Mouse (Mus musculus): ENCODE results near the gene Olfr70. TPM values are rescaled to one million over a fixed set of nuclear protein-coding genes. Genes with fewer than 3 reads are reported as not detected.

The Olfr70 gene
- polyA plus RNA-seq, 1 experiment from 2014 or later, result not detected

DNA sequence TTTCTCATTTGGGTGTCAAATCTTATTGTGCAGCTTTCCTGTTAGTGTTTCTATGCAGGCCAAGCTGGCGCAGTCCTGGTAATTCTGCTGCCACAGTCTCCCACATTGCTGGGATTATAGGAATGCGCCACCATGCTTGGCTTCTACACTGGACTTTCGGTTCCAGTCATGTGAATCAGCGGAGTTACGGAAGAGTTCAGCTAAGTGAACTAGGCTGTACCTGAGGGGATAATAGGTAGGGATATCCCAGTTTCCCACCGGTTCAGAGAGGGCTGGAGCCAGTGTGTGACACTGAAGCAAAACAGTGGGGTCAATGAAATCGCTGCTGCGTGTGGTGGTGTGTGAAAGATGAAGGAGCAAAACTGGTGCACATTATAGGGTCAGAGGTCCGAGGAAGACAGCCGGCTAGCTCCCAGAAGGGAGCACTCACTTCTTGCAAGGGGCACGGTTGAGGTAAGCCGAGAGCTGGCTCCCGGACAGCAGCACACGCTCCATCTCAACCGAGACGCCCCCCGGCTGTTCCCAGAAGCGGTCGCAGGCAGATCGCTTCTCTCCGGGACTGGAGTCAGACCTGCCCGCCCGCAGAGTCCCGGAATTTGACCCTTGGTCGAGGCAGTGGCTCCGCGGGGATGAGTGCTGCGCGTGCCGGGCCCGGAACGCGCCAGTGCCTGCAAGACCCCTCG, 44.8 kb downstream of the Olfr70 start:
- Histone ChIP-seq H3K9me3 (replicated peaks; ENCODE audit: low read length) (no peaks in the 10 kb centered on the region), H3K36me3 (ENCODE audit: insufficient read depth, low read length) (no peaks in the 10 kb centered on the region), H3K27ac (peak overlapping the region; percentile 97), H3K9ac (ENCODE audit: low read depth, low read length) (peak overlapping the region; percentile 93), H3K4me2 (ENCODE audit: low read length) (peak overlapping the region; percentile 67), H3K27me3 (ENCODE audit: insufficient read depth, low read length) (no peaks in the 10 kb centered on the region), H3K4me3 (replicated peaks; ENCODE audit: low read depth, low read length) (peak overlapping the region; percentile 92), H3K4me1 (replicated peaks; ENCODE audit: insufficient read depth, low read length) (no peaks in the 10 kb centered on the region)
- WGBS, result 4% methylated on average over 34 of the region's 34 CpGs
- TF ChIP-seq CTCF (IDR thresholded peaks at IDR 0.05; ENCODE audit: low read depth), result peak; percentile 13; the same call in 1 of the 2 replicates
- ATAC-seq (replicated peaks; ENCODE audit: low FRiP score, low read depth) (peak; percentile 59), DNase-seq (ENCODE audit: low spot score) (peak; percentile 21)

DNA sequence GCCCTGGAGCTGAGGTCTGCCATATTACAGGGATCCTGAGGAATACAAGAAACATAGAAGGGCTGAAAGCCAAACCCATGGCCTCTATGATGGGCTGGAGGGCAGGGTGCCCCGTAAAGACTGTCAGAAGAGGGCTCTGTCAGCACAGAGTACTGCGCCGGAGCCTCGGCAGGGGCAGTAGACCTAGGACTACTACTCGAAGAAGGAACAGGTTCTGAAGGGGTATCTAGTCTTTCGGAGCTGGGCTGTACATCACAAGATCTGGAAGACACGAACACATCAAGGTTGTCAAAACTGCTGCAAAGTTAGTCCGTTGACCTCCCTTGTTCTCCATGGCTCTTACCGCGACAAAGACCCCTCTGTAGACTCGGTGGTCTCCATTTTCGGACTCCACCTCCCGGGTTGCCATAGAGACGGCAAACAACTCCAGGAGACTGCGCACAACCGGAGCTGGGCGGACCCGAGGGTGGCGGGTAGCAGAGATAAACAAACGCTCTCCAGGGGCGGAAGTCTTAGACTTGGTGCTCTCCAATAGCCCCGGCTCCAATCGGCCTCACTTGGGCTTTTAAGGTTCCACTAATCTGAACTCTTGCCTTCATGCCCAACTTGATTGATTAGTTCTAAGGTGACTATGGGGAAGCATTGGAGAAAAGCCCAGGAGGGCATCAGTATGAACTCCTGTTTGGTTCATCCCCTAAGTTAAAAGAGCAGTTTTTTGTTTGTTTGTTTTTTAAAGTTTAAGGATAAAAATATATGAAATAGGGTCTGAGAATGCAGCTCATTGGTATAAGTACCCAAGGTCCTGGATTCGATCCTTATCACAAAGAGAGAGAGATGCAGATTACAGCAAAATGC, 47.2 kb downstream of the Olfr70 start, which contains the start of gene Spag8:
Gene Spag8 (minus strand): TSS at position 434 of the 855 bp plus-strand sequence.
- ATAC-seq (replicated peaks; ENCODE audit: low FRiP score, low read depth) (no peak), DNase-seq (ENCODE audit: low spot score) (peak; percentile 61)
- TF ChIP-seq CTCF (IDR thresholded peaks at IDR 0.05; ENCODE audit: low read depth), result no peak
- WGBS, result 19% methylated on average over 24 of the region's 24 CpGs
- H3K4me2 ChIP-seq (ENCODE audit: low read length), result peak within 1 kb of the TSS; percentile 29; the same call in 1 of the 2 replicates
- no peak within 1 kb of the TSS for H3K9ac ChIP-seq (ENCODE audit: low read depth, low read length)
- no peaks in the 10 kb centered on the region for H3K4me1 ChIP-seq (replicated peaks; ENCODE audit: insufficient read depth, low read length)
- H3K36me3 ChIP-seq (ENCODE audit: insufficient read depth, low read length), result no peaks in the 10 kb centered on the region; the same call in 1 of the 2 replicates
- no peaks in the 10 kb centered on the region for H3K27me3 ChIP-seq (ENCODE audit: insufficient read depth, low read length)
- no peaks in the 10 kb centered on the region for H3K9me3 ChIP-seq (replicated peaks; ENCODE audit: low read length)
- no peak within 1 kb of the TSS for H3K4me3 ChIP-seq (replicated peaks; ENCODE audit: low read depth, low read length)
- H3K27ac ChIP-seq, result no peak within 1 kb of the TSS

GRCm38 (mm10) chr4:43652726-43653125, 47.9 kb downstream of the Olfr70 start:
- no peaks in the 10 kb centered on the region for H3K9me3 ChIP-seq (replicated peaks; ENCODE audit: low read length)
- no peak overlapping the region for H3K27ac ChIP-seq
- 91% methylated on average over 4 of the region's 4 CpGs for WGBS
- no peaks in the 10 kb centered on the region for H3K27me3 ChIP-seq (ENCODE audit: insufficient read depth, low read length)
- DNase-seq (ENCODE audit: low spot score) (no peak), ATAC-seq (replicated peaks; ENCODE audit: low FRiP score, low read depth) (no peak)
- no peaks in the 10 kb centered on the region; the same call in 1 of the 2 replicates for H3K36me3 ChIP-seq (ENCODE audit: insufficient read depth, low read length)
- no peaks in the 10 kb centered on the region for H3K4me1 ChIP-seq (replicated peaks; ENCODE audit: insufficient read depth, low read length)
- no peak overlapping the region for H3K4me2 ChIP-seq (ENCODE audit: low read length)
- no peak overlapping the region for H3K4me3 ChIP-seq (replicated peaks; ENCODE audit: low read depth, low read length)
- no peak for TF ChIP-seq CTCF (IDR thresholded peaks at IDR 0.05; ENCODE audit: low read depth)
- no peak overlapping the region for H3K9ac ChIP-seq (ENCODE audit: low read depth, low read length)

- Histone ChIP-seq H3K4me1 (replicated peaks; ENCODE audit: insufficient read depth, low read length) (no peaks in the 10 kb centered on the region), H3K4me2 (ENCODE audit: low read length) (no peak overlapping the region), H3K4me3 (replicated peaks; ENCODE audit: low read depth, low read length) (no peak overlapping the region), H3K9me3 (replicated peaks; ENCODE audit: low read length) (no peaks in the 10 kb centered on the region), H3K27me3 (ENCODE audit: insufficient read depth, low read length) (no peaks in the 10 kb centered on the region), H3K27ac (no peak overlapping the region), H3K9ac (ENCODE audit: low read depth, low read length) (no peak overlapping the region), H3K36me3 (ENCODE audit: insufficient read depth, low read length) (peaks cover 4% of the 10 kb centered on the region; the same call in 1 of the 2 replicates)
- 96% methylated on average over 3 of the region's 3 CpGs for WGBS
- peak; percentile 44; the same call in 1 of the 2 replicates for TF ChIP-seq CTCF (IDR thresholded peaks at IDR 0.05; ENCODE audit: low read depth)
- no peak for ATAC-seq (replicated peaks; ENCODE audit: low FRiP score, low read depth)
- no peak for DNase-seq (ENCODE audit: low spot score)
These were observed 50.8 kb downstream of the Olfr70 start for GRCm38 (mm10) chr4:43649783-43650182.

Other genes with a start within 250 kb of the Olfr70 start
- gene Cd72, start 246.2 kb downstream of the Olfr70 start, polyA plus RNA-seq (2015; fragmentation: Nextera tagmentation; extraction: Ambion mirVana), result 2.9 and 5.0 TPM in 2 replicates
- not detected in 2 replicates for gene Sit1, start 217.1 kb downstream of the Olfr70 start, polyA plus RNA-seq (2015; fragmentation: Nextera tagmentation; extraction: Ambion mirVana)
- 104 and 107 TPM in 2 replicates for gene Ccdc107, start 207.9 kb downstream of the Olfr70 start, polyA plus RNA-seq (2015; fragmentation: Nextera tagmentation; extraction: Ambion mirVana)
- gene Arhgef39, start 201.1 kb downstream of the Olfr70 start, polyA plus RNA-seq (2015; fragmentation: Nextera tagmentation; extraction: Ambion mirVana), result 15.2 and 15.4 TPM in 2 replicates
- gene Car9, start 193.8 kb downstream of the Olfr70 start, polyA plus RNA-seq (2015; fragmentation: Nextera tagmentation; extraction: Ambion mirVana), result 0.48 and 1.3 TPM in 2 replicates
- 164 and 176 TPM in 2 replicates for gene Tpm2, start 177.0 kb downstream of the Olfr70 start, polyA plus RNA-seq (2015; fragmentation: Nextera tagmentation; extraction: Ambion mirVana)
- 74.1 and 76.5 TPM in 2 replicates for gene Creb3, start 138.5 kb downstream of the Olfr70 start, polyA plus RNA-seq (2015; fragmentation: Nextera tagmentation; extraction: Ambion mirVana)
- gene Tln1, start 138.1 kb downstream of the Olfr70 start, polyA plus RNA-seq (2015; fragmentation: Nextera tagmentation; extraction: Ambion mirVana), result 64.9 and 65.8 TPM in 2 replicates
- gene Rgp1, start 122.1 kb downstream of the Olfr70 start, polyA plus RNA-seq (2015; fragmentation: Nextera tagmentation; extraction: Ambion mirVana), result 15.9 and 17.8 TPM in 2 replicates
- 14.2 and 15.9 TPM in 2 replicates for gene Gba2, start 121.9 kb downstream of the Olfr70 start, polyA plus RNA-seq (2015; fragmentation: Nextera tagmentation; extraction: Ambion mirVana)
- 2.0 and 2.5 TPM in 2 replicates for gene Msmp, start 116.3 kb downstream of the Olfr70 start, polyA plus RNA-seq (2015; fragmentation: Nextera tagmentation; extraction: Ambion mirVana)
- 7.2 and 8.6 TPM in 2 replicates for gene Npr2, start 68.9 kb downstream of the Olfr70 start, polyA plus RNA-seq (2015; fragmentation: Nextera tagmentation; extraction: Ambion mirVana)
- gene Spag8, start 47.2 kb downstream of the Olfr70 start, polyA plus RNA-seq (2015; fragmentation: Nextera tagmentation; extraction: Ambion mirVana), result 0.79 and 0.96 TPM in 2 replicates
- 236 and 263 TPM in 2 replicates for gene Hint2, start 44.3 kb downstream of the Olfr70 start, polyA plus RNA-seq (2015; fragmentation: Nextera tagmentation; extraction: Ambion mirVana)
- 2.0 and 2.2 TPM in 2 replicates for gene Tmem8b, start 31.8 kb downstream of the Olfr70 start, polyA plus RNA-seq (2015; fragmentation: Nextera tagmentation; extraction: Ambion mirVana)
- 2.9 and 3.8 TPM in 2 replicates for gene Fam221b, start 31.7 kb downstream of the Olfr70 start, polyA plus RNA-seq (2015; fragmentation: Nextera tagmentation; extraction: Ambion mirVana)
- not detected in 2 replicates for gene Olfr71, start 9.4 kb upstream of the Olfr70 start, polyA plus RNA-seq (2015; fragmentation: Nextera tagmentation; extraction: Ambion mirVana)
- gene Hrct1, start 26.4 kb upstream of the Olfr70 start, polyA plus RNA-seq (2015; fragmentation: Nextera tagmentation; extraction: Ambion mirVana), result 2.7 and 3.2 TPM in 2 replicates
- gene Spaar, start 29.2 kb upstream of the Olfr70 start, polyA plus RNA-seq (2015; fragmentation: Nextera tagmentation; extraction: Ambion mirVana), result 0.40 and 0.43 TPM in 2 replicates
- not detected in 2 replicates for gene Olfr159, start 70.2 kb upstream of the Olfr70 start, polyA plus RNA-seq (2015; fragmentation: Nextera tagmentation; extraction: Ambion mirVana)
- not detected in 2 replicates for gene Olfr156, start 123.1 kb upstream of the Olfr70 start, polyA plus RNA-seq (2015; fragmentation: Nextera tagmentation; extraction: Ambion mirVana)
- gene Olfr157, start 139.4 kb upstream of the Olfr70 start, polyA plus RNA-seq (2015; fragmentation: Nextera tagmentation; extraction: Ambion mirVana), result 0.01 TPM in 1 of 2 replicates, not detected in the other
- gene Olfr155, start 150.8 kb upstream of the Olfr70 start, polyA plus RNA-seq (2015; fragmentation: Nextera tagmentation; extraction: Ambion mirVana), result not detected in 2 replicates
- gene Reck, start 174.7 kb upstream of the Olfr70 start, polyA plus RNA-seq (2015; fragmentation: Nextera tagmentation; extraction: Ambion mirVana), result 20.2 and 20.5 TPM in 2 replicates

All from kidney, postnatal 0 days (tissue).